Mouse (Mus musculus) hindbrain, postnatal 0 days (tissue): ENCODE measurements around the gene Tenm2. TPM values are rescaled to one million over a fixed set of nuclear protein-coding genes. Genes with fewer than 3 reads are reported as not detected.

Experiments used
- ATAC-seq: fragments of 200-750 bp; cut with Nextera tagmentation; 2 replicates; pipeline ENCODE4 v1.8.0; 2017; ENCODE audit warnings: mild to moderate bottlenecking, moderate TSS enrichment, moderate library complexity
- DNase-seq: peaks from one replicate; pipeline ENCODE4 v3.0.0-alpha.2; 2015; ENCODE audit warnings: low spot score
- H3K27ac ChIP-seq: fragments of 300-500 bp; sonication (generic); 2 replicates; pipeline ENCODE4 v1.5.1; 2014; ENCODE audit warnings: mild to moderate bottlenecking
- H3K27me3 ChIP-seq: fragments of 300-500 bp; sonication (generic); 2 replicates; pipeline ENCODE4 v1.6.1; 2014; ENCODE audit warnings: low read length, mixed read lengths; ENCODE audit not compliant: insufficient read depth
- H3K36me3 ChIP-seq: fragments of 300-500 bp; sonication (generic); 2 replicates; pipeline ENCODE4 v1.6.1; 2014; ENCODE audit warnings: low read length, mixed read lengths; ENCODE audit not compliant: insufficient read depth
- H3K4me1 ChIP-seq: fragments of 300-500 bp; sonication (generic); 2 replicates; pipeline ENCODE4 v1.6.1; 2014; ENCODE audit warnings: antibody characterized with exemption, low read length, mixed read lengths; ENCODE audit not compliant: insufficient read depth
- H3K4me2 ChIP-seq: fragments of 300-500 bp; sonication (generic); 2 replicates; pipeline ENCODE4 v1.6.1; 2014; ENCODE audit warnings: low read depth, mild to moderate bottlenecking, low read length, moderate library complexity, mixed read lengths
- H3K4me3 ChIP-seq: fragments of 300-500 bp; sonication (generic); 2 replicates; pipeline ENCODE4 v1.5.1; 2014; ENCODE audit warnings: low read length
- H3K9ac ChIP-seq: fragments of 300-500 bp; sonication (generic); replicated peaks from 2 replicates; pipeline ENCODE4 v1.6.1; 2014; ENCODE audit warnings: mild to moderate bottlenecking, low read length, moderate library complexity, mixed read lengths
- H3K9me3 ChIP-seq: fragments of 300-500 bp; sonication (generic); 2 replicates; pipeline ENCODE4 v1.6.1; 2016; ENCODE audit warnings: low read length, mixed read lengths
- CTCF ChIP-seq: IDR thresholded peaks from 2 replicates; pipeline ENCODE4 v1.5.1; 2016; ENCODE audit warnings: antibody characterized with exemption, control low read depth, low read depth
- WGBS: fragments of 180-500 bp; shearing (Covaris S2); extraction: QIAGEN DNeasy Blood & Tissue Kit; methylation state at CpG from one replicate; pipeline ENCODE4 v1.1.7; 2014; 5-methylcytosine and 5-hydroxymethylcytosine counted together
- polyA plus RNA-seq: library from polyadenylated mRNA; unstranded; fragments of >200 nt; fragmentation: Nextera tagmentation; extraction: Ambion mirVana; gene quantifications from 2 replicates; pipeline ENCODE4 v1.2.1, GENCODE M21; 2015
- total RNA-seq: library from RNA; depleted of rRNA; stranded (reverse); fragments of >200 nt; gene quantifications from 2 replicates; pipeline ENCODE4 v1.2.3, GENCODE M21; 2014

The Tenm2 gene
- total and polyA plus RNA-seq, 2 experiments from 2014 or later: 30.1 to 78.0 TPM

DNA sequence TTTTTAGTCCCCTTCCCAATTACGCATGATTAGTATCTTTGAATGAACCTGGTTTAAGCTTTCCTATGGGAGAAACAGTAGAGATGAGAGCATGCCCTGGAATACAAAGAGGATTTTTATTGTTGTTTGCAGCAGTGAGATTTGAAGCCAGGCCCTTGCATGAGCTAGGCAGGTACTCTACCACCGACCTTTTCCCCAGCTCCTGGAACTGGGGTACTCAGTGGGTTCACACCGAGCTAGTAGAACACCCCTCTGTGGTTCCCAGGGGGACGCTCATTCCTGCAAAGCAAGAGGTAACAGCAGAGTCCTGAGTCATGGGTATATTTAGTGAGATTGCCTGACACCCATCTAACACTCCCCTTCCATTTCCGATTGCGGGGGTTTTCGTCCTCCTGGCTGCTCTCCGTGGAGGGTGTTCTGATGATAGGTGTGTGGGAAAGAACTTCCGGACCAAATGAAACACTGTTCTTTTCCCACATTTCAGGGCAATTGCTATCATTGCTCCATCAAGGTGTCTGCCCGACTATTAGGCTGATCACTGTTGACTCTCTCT is 1067.9 kb downstream of the Tenm2 start:
- 90% methylated on average over 10 of the region's 10 CpGs for WGBS
- Histone ChIP-seq H3K9ac (no peak overlapping the region), H3K36me3 (no peaks in the 10 kb centered on the region), H3K9me3 (no peaks in the 10 kb centered on the region), H3K4me1 (no peaks in the 10 kb centered on the region), H3K27ac (no peak overlapping the region), H3K4me2 (no peak overlapping the region), H3K27me3 (no peaks in the 10 kb centered on the region), H3K4me3 (no peak overlapping the region)
- no peak for TF ChIP-seq CTCF
- no peak for ATAC-seq
- no peak for DNase-seq

DNA sequence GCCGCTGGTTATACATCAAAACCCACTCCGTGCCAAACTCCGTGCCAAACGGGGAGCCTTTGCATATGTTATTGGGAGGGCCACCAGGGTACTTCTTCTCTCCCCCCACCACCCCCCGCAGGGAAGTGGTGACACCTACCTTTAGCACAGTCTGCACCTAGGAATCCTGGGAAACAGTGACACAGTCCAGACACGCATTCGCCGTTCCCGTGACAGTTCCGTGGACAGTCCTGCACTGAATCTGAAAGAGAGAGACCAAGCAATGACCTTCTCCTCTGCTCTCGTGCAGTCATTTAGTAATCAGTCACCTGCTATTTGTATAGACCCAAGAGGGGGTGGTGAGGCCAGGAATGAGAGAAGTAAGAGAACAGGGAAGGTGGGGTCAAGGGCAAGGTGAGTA is 1072.2 kb downstream of the Tenm2 start:
- WGBS: 92% methylated on average over 11 of the region's 11 CpGs
- Histone ChIP-seq H3K9me3 (no peaks in the 10 kb centered on the region), H3K4me3 (no peak overlapping the region), H3K36me3 (no peaks in the 10 kb centered on the region), H3K4me1 (no peaks in the 10 kb centered on the region), H3K27me3 (no peaks in the 10 kb centered on the region), H3K4me2 (no peak overlapping the region), H3K27ac (no peak overlapping the region), H3K9ac (no peak overlapping the region)
- DNase-seq: no peak
- ATAC-seq: 0 out of 2 replicates have a peak, but pooled peaks have one; percentile 38
- TF ChIP-seq CTCF: no peak

DNA sequence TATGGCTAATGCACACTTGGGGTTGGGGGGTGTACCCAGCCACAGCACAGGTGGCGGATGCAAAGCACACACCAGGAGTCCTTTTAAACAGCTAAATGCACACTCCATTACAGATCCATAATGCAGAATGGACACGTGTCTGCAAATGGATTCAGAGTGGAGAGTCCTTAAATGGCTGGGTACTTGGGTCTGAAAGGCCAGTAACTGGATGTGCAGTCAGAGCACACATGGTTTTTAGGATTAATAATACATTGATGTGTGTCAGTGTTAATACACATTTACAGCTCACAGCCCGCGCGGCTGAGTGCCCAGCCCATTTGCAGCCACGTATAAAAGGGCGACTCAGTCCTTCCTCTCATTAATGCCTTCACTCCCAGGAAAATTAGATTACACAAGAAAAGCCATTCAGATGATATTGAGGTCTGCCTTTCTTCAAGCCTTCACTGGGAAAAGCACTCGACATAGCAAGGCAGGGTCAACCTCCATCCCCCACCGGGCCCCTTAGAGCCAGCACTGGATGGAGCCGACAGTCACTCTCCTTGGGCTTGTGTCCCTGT is 1073.9 kb downstream of the Tenm2 start:
- Histone ChIP-seq H3K4me2 (no peak overlapping the region), H3K27me3 (no peaks in the 10 kb centered on the region), H3K9me3 (no peaks in the 10 kb centered on the region), H3K4me3 (no peak overlapping the region), H3K9ac (no peak overlapping the region), H3K27ac (no peak overlapping the region), H3K4me1 (no peaks in the 10 kb centered on the region), H3K36me3 (no peaks in the 10 kb centered on the region)
- ATAC-seq (no peak), DNase-seq (no peak)
- no peak for TF ChIP-seq CTCF
- 63% methylated on average over 10 of the region's 10 CpGs for WGBS

DNA sequence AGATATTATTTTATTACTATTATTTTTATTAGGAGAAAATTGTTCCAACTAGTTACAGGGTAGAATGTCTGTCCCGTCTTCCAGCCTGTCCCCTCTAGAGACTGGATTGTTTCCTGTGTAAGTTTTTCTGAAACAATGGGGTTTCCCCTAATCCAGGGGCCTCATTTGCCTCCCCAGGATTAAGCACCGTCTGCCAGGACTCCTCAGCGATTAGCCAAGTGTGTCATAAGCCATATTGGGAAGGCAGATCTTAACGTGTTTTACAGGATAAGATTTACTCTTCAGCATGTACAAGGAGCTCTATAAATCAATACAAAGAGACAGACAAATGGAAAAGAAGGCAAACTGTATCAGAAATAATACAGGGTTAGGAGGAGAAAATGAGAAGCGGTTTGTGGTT is 1082.3 kb downstream of the Tenm2 start:
- Histone ChIP-seq H3K4me1 (peaks cover 12% of the 10 kb centered on the region; the same call in 1 of the 2 replicates), H3K27me3 (no peaks in the 10 kb centered on the region), H3K27ac (no peak overlapping the region), H3K4me2 (no peak overlapping the region), H3K9ac (no peak overlapping the region), H3K4me3 (no peak overlapping the region), H3K36me3 (no peaks in the 10 kb centered on the region), H3K9me3 (no peaks in the 10 kb centered on the region)
- no peak for DNase-seq
- no peak for ATAC-seq
- whole genome bisulfite sequencing: 39% methylated on average over 5 of the region's 5 CpGs
- no peak for TF ChIP-seq CTCF

DNA sequence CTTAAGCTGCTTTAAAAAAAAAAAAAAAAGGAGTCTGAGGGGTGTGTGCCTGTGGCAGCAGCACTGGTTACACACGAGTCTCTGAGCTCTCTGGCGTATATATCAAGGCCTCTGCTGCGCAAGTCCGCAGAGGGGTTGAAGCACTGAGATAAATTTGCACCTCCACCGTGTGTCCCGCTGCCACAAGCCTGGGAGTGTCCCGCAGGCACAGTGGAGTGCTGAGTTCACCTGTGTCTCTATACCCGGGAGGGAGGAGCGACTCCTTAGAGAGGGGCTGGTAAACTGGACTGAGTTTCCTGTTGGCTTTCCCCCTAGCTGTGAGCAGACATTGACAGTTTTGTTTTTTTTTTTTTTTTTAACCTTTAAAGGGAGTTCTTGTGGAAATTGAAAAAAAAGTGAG is 1082.8 kb downstream of the Tenm2 start:
- no peak for TF ChIP-seq CTCF
- Histone ChIP-seq H3K9ac (no peak overlapping the region), H3K4me3 (no peak overlapping the region), H3K4me1 (peaks cover 12% of the 10 kb centered on the region; the same call in 1 of the 2 replicates), H3K36me3 (no peaks in the 10 kb centered on the region), H3K27me3 (no peaks in the 10 kb centered on the region), H3K27ac (no peak overlapping the region), H3K9me3 (no peaks in the 10 kb centered on the region), H3K4me2 (peak overlapping the region; percentile 13; the same call in 1 of the 2 replicates)
- ATAC-seq: 0 out of 2 replicates have a peak, but pooled peaks have one; percentile 36
- WGBS: 32% methylated on average over 9 of the region's 9 CpGs
- no peak for DNase-seq

DNA sequence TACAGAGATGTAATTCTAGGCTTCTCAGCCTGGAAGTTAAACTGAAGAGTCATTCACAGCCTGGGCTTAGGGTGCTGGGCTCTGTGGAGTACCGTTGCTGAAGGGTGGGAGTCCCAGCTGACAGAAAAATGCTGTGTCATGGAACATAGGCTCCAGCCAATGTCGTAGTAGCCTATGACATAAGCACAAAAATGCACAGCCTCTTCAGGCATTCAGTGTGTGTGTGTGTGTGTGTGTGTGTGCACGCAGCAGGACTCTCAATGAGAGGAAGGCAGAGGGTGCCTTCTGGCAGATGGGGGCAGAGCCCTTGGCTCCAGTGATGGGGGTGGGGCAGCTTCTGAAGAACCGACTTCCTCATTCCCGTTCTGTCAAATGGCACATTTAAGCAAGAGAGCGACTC is 1083.5 kb downstream of the Tenm2 start:
- no peak for TF ChIP-seq CTCF
- Histone ChIP-seq H3K4me3 (no peak overlapping the region), H3K4me1 (peaks cover 12% of the 10 kb centered on the region; the same call in 1 of the 2 replicates), H3K9ac (no peak overlapping the region), H3K4me2 (peak overlapping the region; percentile 23; the same call in 1 of the 2 replicates), H3K27me3 (no peaks in the 10 kb centered on the region), H3K36me3 (no peaks in the 10 kb centered on the region), H3K9me3 (no peaks in the 10 kb centered on the region), H3K27ac (no peak overlapping the region)
- peak; percentile 72 for ATAC-seq
- 14% methylated on average over 6 of the region's 6 CpGs for WGBS
- peak; percentile 66 for DNase-seq

DNA sequence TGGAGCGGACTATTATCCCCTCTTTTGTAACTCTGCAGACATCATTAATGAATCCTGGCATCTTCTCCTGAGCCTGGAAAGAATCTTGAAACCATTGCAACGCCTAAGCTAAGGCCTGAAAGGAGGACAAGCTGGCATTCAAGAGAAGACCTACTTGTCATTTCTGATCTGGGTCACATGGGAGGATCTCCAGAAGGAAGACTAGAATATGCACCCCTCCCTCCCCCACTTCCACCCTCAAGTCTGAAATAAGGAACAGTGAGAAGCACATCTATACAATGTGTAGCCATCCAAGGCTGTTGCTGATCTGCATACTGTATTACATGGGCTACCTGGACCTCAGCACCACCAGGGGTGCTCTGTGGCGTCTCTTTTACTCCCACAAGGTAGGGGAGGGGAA is 1086.7 kb downstream of the Tenm2 start:
- DNase-seq: no peak
- 74% methylated on average over 3 of the region's 3 CpGs for WGBS
- no peak overlapping the region for H3K4me3 ChIP-seq
- H3K36me3 ChIP-seq: no peaks in the 10 kb centered on the region
- H3K4me1 ChIP-seq: peaks cover 12% of the 10 kb centered on the region; the same call in 1 of the 2 replicates
- ATAC-seq: no peak
- no peaks in the 10 kb centered on the region for H3K27me3 ChIP-seq
- no peak overlapping the region for H3K4me2 ChIP-seq
- no peak overlapping the region for H3K27ac ChIP-seq
- no peak for TF ChIP-seq CTCF
- H3K9ac ChIP-seq: no peak overlapping the region
- H3K9me3 ChIP-seq: no peaks in the 10 kb centered on the region
